Mouse (Mus musculus) heart, adult 11 months (tissue): ENCODE results near the gene Sgsm2.

Experiments
- DNase-seq: peaks from one replicate; pipeline ENCODE4 v3.0.0; 2022

Gene Sgsm2

DNA sequence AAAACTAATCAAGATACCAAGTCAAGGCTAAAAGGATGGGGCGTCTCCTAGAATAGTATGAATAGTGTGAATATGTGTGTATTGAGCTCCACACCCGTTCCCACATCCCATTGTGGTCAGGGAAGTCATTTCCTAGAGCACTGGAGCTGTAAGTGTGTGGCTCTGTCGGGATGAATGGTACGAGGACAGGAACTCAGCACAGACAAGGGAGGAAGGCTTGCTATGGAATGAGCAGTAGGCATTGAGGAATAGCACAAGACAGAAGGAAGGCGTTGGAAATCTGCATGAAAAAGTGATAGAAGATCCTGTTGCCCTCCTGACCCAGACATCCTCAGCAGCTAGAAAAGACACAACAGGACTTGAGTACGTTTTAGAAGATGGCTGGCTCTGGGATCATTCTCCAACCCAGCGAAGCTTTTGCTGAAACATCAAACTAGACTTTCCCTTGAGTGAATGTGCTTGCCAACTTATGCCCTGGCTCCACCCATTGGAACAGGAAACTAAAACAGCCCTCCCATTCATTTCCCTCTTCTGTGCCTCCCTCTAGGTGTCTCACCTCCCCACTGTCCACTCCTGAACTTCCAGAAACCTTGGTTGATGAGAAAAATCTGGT, 69.0 kb downstream of the Sgsm2 start:
- peak; percentile 91 for DNase-seq

DNA sequence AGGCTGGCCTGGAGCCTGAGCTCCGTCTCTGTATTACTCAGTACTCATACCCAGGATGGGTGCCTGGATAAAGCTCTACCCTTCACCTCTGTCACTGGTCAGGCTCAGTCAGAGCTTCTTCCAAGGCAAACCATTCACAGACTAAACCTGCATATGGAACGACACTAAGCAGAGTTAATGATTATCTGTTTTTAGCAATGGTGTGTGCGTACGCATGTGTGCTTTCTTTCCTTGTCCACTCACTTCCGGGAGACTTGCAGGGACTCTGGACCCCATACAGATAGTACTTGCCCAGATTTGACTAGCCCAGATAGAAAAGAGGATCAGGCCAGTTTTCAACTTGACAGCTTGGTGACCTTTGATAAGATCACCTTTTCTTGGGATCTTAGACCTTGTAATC, 70.2 kb downstream of the Sgsm2 start:
- DNase-seq: peak; percentile 86

DNA sequence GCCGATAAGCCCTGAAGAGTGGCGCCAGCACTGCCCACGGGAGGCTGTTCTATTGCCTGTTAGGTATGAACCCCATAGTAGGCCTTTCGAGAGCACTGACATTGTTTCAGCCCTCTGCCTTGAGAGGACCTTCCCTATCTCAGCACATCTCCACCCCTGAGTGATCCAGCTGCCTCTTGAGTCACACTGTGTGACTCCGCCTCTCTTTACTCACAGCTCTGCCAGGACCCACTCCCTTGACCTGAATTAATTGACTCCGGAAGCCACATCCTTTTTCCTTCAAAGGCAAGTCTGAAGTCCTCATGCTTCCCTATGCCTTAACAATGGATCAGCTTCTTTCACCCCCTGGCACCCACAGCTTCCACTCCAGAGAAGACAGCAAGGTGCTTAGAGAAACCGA, 70.7 kb downstream of the Sgsm2 start:
- DNase-seq: peak; percentile 95

DNA sequence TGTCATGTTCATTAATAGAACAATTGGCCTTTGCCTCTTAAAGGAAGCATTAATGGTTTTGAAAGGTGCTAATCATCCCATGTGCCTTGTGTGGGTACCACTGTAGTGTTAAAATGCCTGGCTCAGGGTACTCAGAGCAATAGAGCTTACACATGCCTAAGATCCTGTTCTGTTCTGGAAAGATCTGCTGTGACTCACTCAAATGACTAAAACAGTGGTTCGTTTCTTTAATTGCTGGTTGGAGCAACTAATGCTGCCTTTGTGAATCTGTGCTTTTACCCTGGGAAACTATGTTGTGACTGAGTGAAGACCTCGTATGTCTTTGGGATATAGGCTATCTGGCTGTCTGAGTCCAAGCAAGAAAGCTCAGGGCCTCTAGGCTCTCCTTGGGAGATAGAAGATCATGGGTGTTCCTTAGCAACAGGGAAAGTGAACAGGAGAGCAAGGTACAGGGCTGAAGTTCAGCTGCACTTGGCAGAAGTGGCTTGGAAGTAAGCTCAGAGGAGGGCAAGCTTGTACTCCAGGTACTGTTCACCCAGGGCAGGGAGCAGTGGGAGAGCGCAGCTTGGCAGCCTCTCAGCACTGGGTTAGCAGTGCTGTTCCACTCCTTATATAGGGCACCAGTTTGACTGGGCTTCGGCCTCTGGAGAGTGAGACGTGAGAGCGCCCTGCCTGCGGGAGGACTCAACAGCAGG, 74.0 kb downstream of the Sgsm2 start:
- DNase-seq: peak; percentile 85

DNA sequence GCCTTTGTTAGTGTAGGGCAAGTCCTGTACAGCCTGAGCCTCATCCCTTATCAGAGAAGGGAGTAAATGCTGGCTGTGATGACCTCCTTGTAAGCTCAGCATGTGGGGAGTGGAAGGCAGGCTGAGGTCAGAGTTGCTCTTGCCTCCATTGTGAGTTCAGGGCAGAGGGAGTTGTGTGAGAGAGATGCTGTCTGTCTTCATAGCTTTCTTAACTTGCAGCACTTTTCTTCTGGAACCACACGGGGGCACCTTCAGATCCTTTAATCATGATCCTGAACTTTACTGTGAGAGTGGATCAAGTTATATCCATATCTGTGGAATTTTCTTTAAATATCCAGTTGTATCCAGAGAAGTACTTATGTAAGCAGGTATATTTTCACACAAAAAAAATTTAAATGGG, 75.4 kb downstream of the Sgsm2 start:
- peak; percentile 79 for DNase-seq

DNA sequence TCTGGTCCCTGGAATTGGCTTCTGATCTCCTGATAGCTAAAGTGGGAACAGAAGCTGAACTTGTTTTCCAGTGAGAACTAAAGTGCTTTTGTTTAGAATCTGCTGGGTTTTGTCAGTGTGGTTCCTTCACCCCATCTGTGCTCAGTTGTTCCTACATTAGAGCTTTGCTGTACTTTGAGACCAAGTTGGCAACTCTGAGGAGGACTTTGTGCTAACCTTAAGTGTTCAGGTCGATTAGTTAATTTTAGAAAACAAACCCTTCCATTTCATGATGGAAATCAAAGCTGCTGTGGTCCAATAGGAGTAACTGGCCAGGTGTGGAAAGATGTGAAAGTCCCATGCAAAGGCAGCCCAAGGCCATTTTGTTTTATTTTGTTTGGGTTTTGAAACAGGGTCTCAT, 75.9 kb downstream of the Sgsm2 start:
- DNase-seq: no peak

DNA sequence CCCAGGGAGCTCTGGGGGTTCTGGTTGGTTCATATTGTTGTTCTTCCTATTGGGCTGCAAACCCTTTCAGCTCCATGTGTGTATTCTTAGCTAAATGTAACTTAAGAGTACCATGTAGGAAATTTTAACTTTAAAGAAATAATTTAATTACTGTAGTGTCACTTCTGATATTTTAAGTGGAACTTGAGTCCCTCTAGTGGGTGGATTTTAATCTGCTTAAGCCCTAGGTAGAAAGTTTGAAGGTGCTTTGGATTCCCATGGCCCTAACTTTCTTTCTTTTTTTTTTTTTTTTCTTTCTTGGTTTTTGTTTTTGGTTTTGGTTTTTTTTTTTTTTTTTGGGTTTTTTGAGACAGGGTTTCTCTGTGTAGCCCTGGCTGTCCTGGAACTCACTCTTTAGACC, 81.1 kb downstream of the Sgsm2 start:
- DNase-seq: no peak

DNA sequence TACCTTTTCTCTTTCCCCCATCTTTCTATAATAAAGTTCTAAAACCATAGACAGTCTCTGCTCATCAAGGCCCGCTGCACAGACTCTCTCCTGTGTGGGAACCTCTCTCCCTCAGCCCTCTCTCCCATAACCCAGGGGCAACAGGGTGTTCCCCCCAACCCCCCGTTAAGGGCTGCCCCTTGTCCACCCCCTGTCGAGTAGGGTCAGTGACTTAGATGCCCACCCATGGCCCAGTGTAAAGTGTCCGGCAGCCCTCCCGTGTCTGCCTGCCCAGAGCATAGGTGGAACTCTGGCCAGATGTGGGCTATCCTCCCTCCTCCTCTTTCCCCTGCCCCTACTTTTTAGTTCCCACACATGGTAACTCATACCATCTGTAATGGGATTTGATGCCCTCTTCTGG, 85.3 kb downstream of the Sgsm2 start:
- peak; percentile 50 for DNase-seq

DNA sequence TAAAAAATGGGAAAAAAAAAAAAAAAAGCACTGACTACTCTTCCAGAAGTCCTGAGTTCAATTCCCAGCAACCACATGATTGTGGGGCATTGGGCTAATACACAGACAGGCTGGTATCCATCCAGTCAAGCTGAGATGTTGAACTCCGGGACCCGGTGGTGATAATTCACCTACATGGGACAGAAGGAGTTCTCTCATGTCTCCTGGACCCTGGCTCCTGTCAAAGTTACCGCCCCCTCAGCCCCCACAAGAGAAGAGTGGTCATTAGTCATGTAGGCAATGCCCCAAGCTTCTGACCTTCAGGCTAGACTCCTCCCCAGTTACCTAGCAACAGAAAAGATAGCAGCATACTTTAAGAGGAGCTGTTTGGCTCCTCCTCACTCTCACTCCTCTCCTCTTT, 85.8 kb downstream of the Sgsm2 start:
- DNase-seq: peak; percentile 71

DNA sequence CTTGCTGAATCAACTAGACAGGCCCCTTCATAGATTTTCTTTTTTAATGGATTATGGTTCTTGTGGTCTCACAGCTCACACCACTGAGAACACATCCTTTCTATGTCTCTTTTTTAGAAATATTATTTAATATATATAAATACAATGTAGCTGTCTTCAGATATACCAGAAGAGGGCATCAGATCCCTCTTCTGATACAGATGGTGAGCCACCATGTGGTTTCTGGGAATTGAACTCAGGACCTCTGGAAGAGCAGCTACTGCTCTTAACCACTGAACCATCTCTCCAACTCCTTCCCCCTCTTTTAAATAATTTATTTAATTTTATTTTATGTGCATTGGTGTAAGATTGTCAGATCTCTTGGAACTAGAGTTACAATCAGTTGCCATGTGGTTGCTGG, 86.7 kb downstream of the Sgsm2 start:
- no peak for DNase-seq

DNA sequence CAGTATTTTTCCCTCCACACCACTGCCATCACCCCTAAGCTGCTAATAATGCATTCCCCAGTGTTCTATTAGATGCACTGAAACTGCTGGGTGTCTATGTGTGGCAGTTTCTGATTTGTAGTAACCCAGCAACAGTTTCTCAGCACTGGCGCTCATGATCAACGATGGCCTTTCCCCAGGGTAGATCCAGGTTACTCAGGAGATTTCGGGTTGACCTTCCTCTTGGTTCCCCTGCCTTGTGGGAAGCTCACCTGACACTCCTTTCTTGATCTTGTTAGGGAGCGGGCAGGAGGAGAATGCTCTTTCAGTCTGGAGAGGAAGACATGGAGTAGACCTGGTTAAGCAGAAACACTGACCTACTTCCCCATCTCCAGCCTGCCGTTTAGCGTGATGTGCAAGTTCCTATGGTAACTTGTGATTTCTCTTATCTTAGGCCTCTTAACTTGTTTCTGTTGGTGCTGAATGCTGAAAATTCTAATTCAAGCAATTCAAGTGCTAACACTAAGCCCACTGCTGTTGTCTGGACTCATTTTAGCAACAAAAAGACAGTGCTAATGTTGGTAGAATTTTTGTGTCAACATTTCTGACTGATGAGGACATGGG, 88.5 kb downstream of the Sgsm2 start:
- peak; percentile 73 for DNase-seq

DNA sequence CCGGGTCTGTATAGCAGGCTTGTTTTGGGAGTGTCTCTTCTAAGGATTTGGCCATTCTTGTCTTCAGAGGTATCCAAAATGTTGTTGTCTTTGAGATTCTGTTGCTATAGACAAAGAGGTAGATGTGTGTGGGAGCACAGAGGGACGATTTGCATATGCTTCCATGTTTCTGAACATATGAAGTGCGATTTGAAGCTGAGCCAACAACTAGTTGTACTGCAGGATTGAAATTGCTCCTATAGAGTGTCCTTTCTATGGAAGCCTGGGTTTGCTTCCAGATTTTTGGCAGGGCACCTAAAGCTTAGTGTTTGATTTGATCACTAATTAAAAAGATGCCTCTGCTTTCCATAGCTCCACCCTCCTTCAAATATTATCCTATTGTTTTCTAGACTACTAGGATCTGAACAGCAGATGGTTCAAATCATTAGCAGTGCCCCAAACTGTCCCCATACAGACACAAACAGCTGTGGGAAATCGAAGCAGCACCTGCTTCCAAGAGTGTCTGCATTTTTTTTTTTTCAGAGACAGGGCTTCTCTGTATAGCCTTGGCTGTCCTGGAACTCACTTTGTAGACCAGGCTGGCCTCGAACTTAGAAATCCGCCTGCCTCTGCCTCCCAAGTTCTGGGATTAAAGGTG, 89.5 kb downstream of the Sgsm2 start:
- DNase-seq: peak; percentile 53

DNA sequence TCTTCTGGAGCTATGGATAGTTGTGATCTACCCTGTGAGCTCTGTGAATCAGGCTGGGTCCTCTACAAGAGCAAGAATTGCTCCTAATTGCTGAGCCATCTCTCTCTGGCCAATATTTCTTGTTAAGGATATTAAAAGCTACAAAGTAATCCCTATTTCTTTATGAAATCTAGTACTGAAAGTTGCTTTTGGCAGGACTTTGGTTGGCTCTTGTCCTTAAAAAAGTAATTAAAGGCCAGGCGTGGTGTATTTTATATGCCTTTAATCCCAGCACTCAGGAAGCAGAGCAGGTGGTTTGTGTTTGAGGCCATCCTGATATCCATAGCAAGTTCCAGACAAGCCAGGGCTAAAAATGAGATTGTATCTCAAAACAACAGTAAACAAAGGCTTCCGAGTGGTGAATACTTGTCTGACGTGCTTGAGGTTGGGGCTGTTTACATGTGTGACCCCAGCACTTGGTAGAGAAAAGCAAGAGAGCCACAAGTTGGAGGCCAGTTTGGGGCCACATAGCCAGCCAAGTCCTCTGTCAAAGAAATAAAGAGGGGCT, 92.7 kb downstream of the Sgsm2 start:
- DNase-seq: peak; percentile 45

DNA sequence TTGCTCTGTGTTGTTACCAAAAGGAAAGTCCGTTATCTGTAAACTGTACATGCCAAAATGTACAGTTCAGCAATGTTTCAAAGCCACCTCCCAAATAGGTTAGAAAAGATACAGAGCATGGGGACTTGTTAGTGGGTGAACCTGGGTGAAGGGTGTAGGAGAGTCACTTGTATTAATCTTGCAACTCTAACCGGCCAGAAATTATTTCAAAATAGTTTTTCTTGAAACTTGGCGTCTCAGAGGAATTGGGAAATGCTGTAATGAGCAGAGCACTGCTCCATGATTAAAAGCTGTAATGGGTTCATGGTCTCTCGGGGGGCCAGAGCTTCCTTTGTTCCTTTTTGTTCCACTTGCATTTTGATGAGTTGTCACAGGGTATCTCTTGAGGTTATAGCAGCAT, 96.2 kb downstream of the Sgsm2 start:
- DNase-seq: no peak
